Mouse (Mus musculus) lung, postnatal 0 days (tissue): ENCODE results near the gene Il18bp.

ENCODE experiments used
- CTCF ChIP-seq: IDR thresholded peaks from 2 replicates; pipeline ENCODE4 v1.5.1; 2016; ENCODE audit warnings: antibody characterized with exemption, mild to moderate bottlenecking
- EP300 ChIP-seq: IDR thresholded peaks from 2 replicates; pipeline ENCODE4 v1.6.1; 2016; ENCODE audit warnings: antibody characterized with exemption, mild to moderate bottlenecking, control low read depth

DNA sequence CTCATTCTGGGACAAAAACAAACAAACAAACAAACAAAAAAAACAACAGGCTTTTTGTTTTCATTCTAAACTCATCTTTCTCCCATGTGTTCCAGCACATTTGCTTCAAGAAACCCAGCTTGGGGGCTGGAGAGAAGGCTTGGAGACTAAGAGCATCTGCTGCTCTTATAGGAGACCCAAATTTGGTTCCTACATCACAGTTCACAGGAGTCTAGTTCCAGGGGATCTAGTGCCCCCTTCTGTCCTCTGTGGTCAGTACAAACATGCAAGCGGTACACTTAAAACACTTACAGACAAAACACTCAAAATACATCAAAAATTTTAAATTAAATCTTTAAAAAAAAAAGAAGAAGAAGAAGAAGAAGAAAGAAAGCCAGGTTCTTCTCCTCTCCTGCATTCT lies 16.4 kb upstream of the Il18bp start:
- TF ChIP-seq CTCF (peak; percentile 48), EP300 (no peak)
